Mouse (Mus musculus) CD4-positive, CD25-positive, alpha-beta regulatory T cell, adult 4 months (primary cell): ENCODE results near the gene Tnk2. TPM values are rescaled to one million over a fixed set of nuclear protein-coding genes. Genes with fewer than 3 reads are reported as not detected.

Experiments
- ATAC-seq: one replicate; pipeline ENCODE4 v1.8.0; 2017
- polyA plus RNA-seq, 2 experiments: library from polyadenylated mRNA; unstranded; fragments of 100-300 nt; shearing (Covaris generic); gene quantifications; one replicate each; pipeline ENCODE4 v1.2.1; 2017

Tnk2 gene
- polyA plus RNA-seq, 2 experiments from 2014 or later, result 4.8 to 8.9 TPM

DNA sequence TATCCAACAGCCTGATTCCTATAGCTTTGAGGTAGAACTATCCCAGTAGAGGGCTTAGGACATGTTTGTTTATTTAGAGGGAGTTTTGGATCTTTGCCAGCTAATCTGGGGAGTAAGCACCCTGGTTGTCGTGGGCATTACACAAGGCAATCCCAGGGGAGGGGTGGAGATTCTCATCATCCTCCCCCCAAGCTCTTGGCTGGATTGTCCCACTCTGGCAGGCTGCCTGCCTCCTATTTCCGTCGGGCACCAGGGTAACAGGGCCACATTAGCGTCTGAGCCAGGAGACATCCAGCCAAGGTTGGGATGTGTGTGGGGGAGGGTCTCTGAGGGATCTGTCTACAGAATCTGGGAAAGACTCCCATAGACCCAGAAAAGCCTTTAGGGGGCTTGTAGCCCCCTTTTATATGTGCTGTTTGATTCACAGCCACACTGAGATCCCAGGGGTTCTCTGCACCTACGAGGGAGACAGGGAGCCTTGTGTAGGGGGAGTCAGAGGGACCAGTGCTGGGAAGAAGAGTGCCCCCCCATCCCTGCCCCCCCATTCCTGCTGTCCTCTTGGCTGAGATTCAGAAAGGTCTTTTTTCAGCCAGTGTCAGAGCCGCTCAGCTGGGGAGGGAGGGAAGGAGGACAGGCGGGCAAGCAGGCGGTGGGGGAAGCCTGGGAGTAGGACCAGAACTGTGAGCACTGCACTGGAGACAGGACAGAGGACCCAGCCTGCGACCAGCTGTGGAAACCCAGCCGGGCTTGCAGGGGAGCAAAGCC, 17.1 kb downstream of the Tnk2 start:
- no peak for ATAC-seq

DNA sequence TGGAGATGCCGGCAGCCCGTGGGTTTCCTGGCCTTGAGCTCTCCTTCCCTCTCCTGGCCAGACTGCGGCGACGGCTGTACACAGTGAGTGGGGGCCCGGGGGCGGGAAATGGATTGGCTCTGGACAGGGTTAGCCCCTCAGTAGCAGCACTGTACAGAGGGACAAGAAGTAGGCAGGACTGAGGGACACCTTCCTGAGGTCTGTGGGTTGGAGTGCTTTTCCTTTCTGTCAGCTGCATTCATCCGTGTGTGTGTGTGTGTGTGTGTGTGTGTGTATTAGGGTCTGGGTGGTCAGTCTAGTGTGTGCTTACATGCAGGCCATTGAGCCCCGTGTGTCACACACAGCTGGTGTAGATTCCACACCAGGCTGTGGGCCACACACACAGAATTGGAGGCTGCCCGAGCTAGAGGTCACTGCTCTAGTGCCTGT, 17.8 kb downstream of the Tnk2 start:
- ATAC-seq, result no peak

DNA sequence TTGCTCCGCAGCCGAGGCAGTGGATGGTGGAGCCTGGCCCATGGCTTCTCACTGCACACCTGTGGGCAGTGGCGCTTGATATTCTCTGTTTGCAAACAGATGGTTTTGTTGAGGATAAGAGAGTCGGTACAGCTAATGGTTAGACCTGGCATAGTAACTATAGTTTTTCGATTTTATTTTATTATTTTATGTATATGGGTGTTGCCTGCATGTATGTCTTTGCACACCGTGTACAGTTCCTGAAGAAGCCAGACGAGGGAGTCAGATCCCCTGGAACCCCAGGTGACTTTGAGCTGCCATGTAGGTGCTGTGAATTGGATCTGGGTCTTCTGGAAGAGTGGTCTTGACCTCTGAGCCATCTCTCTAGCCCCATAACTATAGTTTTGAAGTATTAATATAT, 18.7 kb downstream of the Tnk2 start:
- ATAC-seq, result no peak

DNA sequence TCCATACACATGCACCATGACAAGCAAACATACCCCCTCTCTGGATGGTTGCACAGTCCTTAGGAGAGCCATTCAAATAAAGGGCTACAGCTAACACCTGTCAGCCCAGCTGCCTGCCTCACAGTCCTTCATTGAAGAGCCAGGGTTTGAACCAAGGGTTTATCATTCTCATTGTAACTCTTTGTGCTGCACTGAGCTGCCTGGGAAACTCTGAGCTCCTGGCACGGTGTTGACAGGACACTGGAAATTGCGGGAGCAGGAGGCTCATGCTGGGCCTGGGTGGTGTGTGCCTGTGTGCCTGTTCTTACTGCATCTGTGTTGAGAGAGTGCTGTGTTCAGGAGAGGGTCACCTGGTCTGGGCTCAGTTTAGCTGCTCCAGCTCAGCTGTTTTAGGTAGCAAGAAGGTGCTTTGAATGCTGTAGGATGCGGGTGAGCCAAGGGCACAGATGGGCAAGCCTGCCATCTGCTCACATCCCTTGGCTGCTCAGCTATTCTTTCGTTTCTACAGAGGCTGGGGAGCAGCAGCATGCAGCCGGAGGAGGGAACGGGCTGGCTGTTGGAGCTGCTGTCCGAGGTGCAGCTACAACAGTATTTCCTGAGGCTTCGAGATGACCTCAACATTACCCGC, 19.7 kb downstream of the Tnk2 start:
- ATAC-seq, result no peak

DNA sequence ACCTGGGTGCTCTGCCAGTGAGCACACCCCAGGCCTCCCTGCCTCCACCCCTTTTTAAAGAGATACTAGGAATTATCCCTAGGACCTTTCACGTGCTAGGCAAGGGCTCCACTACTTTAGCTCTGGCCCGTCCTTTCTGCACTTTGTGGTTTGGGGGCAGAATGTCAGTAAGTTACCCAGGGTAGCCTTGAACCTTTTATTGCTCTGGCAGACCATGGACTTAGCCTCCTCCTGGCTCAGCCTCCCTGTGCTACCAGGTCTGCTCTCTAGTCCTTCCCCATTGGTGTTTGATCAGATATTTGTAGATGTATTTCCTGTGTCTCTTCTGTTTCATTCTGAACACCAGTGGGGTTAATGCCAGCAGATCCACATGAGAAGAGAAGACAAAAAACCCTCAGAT, 20.5 kb downstream of the Tnk2 start:
- ATAC-seq, result no peak

DNA sequence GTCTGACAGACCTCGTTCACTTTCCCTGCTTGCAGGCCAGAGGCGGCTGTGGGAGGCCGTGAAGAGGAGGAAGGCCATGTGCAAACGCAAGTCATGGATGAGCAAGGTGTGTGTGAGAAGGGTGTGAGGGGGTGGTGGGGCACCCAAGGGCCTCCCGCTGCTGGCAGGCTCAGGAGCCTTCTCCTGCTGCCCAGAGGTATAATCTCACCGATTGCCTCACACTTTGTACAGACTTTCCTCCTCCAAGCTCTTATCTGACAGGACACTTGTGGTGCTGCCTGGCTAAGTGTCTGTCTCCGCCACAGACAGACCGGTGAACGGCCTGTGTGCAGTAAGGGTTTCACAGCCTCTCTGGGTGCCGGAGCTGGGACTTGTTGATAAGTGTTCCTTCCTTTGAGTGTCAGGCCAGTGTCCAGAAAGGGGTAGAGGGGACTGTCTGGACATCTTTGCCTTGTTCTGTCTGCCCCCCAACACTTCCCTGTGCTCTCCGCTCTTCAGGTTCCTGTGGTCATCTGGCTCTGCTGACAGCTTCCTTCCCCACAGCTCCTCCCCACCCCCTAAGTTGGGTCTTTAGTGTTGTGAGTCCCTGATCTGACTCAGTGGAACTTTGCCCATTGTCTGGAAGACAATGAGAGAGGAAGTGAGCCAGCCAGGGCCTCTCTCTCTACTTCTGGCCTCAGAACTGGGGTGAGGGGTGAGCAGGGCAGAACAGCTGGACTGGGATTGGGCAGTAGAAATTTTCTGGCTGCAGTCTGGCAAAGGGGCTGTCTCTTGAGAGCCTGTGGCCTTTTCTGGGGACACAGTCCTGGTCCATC, 22.4 kb downstream of the Tnk2 start:
- ATAC-seq, result no peak

DNA sequence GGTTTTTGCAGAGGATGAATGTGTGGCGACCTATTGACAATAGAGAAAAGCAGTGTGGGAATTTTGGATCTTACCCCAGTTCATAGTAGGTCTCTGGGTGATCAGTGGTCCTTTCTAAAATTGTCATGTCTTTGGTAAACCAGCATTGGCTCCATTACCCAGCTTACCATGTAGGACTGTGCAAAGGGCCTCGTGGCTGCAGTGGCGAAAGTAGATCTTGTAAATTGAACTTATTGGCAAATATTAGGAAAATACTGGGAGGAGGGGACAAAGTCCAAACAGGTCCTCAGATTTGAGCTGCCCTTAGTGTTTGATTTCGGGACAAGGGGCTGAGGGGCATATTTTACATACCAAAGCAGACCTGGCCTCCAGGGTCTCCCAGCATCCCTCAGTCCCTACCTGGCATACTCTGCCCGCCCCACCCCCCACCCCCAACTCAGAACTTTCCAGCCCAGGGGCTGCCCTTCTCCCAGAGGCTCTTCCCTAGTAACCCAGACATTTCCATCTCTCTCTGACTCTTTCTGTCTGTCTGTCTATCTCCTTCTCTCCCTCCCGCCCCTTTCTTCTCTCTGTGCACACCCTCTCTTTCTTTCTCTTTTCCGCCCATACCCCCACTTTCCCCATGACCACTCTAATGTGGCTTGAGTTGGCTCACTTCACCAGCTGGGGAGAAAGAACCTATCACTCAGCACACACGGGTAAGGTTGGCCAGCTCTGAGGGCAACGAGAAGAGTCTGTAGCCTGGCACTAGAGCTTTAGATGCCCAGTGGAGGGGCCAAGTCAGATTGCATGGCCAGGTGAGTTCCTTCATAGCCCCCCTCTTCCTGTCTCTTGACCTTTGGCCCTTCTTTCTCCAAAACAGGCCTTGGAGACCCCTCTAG, 23.2 kb downstream of the Tnk2 start:
- no peak for ATAC-seq

DNA sequence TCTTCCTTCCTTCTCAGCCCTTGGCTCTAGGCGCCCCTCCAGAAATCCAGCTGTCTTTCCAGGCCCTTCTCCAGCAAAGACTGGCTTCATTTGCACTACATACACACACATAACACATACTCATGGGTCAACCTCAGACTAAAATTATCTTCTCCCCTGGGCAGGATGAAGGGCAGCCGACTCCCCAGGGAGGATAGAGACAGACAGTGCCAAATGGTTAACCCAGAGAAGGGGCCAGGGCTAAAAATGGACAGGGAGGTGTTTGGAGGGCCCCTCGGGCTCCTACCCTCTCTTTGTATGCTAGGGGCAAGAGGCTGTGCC, 23.8 kb downstream of the Tnk2 start:
- no peak for ATAC-seq

DNA sequence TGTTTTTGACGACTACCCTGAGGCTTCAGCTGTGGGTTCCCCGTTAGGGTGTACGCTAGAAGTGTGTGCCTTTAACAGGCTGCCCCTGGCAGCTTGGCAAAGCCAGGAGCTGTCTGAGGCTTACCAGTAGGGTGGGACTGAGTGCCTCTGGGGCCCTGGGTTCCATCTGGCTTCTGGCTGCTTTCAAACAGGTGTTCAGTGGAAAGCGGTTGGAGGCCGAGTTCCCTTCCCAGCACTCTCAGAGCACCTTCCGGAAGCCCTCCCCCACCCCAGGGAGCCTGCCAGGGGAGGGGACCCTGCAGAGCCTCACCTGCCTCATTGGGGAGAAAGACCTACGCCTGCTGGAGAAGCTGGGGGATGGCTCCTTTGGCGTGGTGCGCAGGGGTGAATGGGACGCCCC, 24.4 kb downstream of the Tnk2 start:
- ATAC-seq, result no peak

DNA sequence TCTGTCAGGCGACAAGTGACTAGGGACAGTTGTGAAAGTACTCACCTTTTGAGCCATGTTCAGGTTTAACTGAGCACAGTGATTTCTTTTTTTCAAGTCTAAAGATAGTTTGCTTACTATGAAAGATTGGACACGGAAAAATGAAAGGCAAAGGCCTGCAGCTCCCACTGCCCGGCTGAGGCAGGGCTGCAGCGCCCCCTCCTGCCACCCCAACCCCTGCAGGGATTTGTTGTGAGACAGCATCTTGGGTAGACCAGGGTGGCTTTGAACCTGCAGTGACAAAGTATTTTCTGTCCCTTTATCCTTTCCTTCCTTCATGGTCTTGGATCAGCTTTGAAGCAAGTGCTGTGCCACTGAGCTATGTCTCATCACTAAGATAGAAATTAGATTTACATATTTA, 24.8 kb downstream of the Tnk2 start:
- ATAC-seq, result no peak

DNA sequence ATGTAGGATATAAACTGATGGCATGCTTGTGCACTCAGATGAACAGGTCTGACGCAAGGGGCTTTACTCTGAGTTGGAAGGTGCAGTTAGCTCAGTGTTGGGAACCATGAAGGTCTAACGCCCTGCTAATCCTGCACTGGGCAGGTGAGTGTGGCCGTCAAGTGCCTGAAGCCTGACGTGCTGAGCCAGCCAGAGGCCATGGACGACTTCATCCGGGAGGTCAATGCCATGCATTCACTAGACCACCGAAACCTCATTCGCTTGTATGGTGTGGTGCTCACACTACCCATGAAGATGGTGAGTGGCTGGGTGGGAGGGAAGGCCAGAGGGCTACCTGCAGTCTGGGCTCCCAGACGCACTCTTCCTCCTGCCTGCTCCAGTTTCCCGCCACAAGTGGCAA, 25.6 kb downstream of the Tnk2 start:
- no peak for ATAC-seq

DNA sequence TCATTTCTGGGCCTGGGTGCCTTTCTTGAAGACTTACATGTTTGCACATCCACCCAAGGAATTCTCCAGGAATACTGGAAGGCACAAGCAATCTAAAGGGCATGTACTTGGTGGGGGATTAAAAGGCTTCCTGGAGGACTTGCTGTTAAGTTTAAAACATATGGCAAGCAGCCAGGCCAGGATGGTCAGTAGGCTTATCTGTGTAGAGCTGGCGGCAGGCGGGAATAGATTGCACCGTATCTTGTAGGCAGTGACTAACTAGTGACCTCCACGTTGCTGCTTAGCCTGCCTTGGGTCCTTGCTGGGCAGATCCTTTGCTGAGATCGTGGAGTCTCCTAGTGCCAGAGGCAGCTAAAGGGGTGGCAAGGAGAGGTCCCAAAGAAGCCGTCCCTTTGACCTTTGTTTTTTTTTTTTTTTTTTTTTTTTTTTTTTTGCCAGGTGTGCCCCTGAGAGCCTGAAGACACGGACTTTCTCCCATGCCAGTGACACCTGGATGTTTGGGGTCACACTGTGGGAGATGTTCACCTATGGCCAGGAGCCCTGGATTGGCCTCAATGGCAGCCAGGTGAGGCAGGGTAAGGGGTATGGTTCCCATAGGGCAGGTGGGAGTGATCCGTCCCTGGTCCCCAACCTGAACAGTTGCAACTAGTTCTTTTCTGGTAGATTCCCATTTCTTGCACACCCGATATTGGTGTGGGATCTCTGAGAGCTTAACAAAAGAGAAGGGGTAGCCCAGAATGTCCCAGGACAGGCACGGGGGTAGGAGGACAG, 26.9 kb downstream of the Tnk2 start:
- ATAC-seq, result no peak

DNA sequence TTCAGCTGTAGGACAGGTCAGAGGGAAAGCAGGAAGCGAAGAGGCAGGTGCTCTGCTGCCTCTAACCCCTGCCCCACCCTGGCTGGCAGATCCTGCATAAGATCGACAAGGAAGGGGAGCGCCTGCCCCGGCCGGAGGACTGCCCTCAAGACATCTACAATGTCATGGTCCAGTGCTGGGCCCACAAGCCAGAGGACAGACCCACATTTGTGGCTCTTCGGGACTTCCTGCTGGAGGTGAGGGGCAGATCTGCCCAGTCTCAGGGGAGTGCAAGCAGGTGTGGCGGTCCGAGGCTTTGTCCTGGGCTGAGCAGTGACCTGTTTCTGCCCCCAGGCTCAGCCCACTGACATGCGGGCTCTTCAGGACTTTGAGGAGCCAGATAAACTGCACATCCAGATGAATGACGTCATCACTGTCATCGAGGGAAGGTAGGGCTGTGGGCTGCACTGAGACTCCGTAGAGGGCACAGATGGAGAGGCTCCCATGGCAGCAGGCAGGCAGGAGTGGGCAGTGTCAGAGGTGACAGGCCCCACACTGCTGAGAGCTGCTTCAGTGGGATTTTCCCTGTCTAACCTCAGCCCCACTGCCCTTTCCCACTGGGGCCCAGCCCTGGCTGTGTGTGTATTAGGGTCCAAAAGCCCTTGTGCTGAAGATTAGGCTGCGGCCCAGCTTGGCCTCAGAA, 27.7 kb downstream of the Tnk2 start:
- no peak for ATAC-seq

DNA sequence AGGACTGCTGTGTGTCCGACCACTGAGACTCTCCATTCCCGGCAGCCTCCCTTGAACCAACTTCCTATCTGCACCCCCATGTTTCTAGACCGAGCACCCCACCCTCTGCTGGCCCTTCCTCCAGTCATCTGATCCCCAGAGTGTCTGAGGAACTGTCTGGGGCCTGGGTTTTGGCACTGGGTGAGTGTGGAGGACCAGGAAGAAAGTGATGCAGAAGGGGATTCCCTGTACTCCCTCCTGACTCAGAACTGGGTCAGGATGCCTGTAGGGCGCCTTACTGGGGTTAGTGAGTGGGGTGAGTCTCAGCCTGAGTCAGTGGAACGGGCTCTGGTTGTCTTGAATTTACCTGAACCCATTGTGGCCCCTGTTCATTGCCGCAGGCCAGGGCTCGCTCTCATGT, 28.6 kb downstream of the Tnk2 start:
- ATAC-seq, result peak; percentile 71

DNA sequence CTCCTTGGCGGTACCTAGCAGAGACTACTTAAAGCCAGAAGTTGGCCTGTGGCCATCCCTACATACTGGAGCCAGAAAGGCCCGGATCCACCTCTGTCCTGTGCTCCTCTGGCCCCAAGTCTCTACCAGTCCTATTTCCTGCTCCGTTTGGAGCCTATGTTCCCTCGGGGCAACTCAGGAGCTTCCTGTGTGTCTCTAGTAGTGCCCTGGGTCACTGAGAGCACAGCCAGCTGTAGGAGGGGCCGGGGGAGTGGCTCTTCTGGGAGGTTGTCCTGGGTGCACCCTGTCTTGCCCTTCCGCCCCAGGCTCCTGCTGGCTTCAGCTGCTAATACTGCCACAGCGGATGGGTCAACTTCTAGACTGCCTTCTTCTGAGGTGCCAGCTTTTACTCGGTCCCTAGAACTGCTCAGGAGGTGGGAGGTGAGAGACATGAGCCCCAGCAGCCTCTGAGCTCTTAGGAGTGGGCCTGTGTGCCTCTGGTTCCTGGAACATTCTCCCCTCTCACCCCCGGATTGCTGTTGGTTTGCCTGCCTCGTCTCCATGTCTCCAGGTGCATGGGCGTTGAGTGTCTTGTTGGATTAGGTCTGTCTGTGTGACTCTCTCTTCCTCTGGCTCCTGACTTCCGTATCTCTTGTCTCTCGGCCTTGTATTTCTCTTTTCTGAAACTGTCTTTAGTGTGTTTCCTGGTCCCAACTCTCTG, 29.3 kb downstream of the Tnk2 start:
- ATAC-seq, result no peak

DNA sequence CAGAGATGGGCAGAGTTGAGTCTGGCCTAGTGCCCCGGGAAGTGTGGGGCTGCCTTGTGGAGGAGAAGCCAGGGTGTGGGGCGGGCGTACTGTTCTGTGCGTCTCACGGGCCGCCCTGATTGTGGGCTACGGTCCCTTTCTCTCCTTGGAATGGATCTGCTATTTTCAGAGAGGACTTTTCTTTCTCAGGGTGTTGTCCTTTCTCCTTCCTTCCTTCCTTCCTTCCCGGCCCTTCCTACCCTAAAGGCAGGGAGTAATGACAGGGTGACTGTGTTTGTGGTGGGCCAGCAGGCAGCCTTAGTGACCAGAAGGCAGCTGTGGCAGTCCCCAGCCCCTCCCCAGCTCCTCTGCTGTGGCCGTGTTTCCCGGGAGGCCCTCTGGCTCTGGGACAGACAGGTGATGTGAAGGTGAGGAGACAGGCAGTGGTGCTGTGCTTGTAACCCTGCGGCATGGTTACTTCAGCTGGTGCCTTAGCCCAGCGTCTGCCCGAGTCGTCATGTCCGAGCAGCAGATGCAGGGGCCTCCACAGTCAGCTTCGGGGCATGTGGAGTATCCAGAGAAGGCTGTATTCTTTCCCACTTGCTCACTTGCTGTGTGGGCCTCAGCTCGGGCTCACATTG, 30.6 kb downstream of the Tnk2 start:
- no peak for ATAC-seq

DNA sequence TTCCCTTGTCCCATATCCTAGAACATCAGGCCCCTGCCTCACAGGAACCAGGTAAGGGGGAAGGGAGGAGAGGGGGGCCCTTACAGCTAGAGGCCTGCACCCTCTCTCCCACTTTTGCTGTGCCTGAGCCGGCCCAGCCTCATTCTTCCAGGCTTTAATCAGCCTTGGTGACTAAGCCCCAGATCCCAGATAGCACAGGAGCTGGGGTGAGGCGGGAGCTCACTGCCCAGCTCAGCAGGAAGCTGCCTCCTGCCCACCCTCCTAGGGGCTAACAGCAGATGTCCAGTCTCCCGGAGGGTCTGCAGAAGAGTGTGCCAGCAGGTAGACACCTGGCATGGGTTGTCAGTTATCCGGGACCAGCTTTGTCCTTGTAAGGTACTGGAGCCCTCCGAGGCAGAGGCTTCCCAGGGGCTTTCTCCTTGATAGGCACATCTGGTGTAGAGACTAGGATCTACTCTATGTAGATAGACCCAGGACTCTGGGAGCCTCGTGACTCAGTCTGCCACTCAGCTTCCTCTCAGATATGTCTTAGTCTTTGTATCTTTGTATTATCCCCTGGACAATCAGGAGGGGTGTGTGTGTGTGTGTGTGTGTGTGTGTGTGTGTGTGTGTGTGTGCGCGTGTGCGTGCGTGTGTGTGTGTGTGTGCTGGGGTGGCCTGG, 33.5 kb downstream of the Tnk2 start:
- no peak for ATAC-seq

DNA sequence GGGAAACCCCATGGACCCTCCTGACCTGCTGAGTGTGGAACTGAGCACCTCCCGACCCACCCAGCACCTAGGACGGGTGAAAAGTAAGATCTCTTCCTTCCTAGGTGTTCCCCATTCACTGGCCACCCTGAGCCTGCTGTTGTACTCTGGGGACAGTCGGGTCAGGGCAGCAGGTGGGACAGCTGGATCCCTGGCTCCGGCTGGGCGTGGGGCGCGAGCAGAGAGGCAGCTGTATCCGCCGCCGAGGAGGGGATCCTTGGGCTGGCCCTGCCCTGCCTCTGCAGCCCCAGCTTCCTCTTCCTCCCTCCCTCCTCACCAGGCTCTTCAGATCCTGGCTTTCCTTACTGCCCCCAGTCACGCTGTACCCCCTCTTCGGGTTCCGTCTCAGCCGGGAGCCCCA, 34.2 kb downstream of the Tnk2 start:
- no peak for ATAC-seq

DNA sequence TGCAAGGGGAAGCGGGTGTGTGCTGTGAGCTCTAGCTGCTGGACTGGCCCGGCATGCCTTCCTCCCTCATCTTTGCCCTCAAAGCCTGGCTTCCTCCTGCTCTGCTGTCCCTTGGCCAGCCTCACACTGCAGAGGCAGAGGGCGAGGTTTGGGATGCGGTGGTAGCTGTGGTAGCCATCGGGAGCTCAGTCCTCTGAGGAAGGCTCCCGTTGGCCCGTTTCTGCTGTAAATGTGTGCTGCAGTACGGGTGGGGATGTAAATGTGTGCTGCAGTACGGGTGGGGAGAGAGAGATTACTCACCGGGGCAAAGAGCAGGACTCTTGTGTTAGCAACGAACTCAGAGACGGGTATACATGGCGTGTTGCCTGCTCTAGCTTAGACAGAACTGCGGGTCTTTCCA, 35.1 kb downstream of the Tnk2 start:
- ATAC-seq, result no peak

DNA sequence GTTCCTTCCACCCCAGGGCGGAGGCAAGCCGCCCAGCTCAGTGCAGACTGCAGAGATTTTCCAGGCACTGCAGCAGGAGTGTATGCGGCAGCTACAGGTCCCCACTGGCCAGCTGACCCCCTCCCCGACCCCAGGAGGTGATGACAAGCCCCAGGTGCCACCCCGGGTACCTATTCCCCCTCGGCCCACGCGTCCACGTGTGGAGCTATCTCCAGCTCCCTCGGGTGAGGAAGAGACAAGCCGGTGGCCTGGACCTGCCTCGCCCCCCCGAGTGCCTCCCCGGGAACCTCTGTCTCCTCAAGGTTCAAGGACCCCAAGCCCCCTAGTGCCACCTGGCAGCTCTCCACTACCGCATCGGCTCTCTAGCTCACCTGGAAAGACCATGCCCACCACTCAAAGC, 36.3 kb downstream of the Tnk2 start:
- ATAC-seq, result no peak
